8 mouse cellular contexts compared by ENCODE assay signal in the genomic region with DNA sequence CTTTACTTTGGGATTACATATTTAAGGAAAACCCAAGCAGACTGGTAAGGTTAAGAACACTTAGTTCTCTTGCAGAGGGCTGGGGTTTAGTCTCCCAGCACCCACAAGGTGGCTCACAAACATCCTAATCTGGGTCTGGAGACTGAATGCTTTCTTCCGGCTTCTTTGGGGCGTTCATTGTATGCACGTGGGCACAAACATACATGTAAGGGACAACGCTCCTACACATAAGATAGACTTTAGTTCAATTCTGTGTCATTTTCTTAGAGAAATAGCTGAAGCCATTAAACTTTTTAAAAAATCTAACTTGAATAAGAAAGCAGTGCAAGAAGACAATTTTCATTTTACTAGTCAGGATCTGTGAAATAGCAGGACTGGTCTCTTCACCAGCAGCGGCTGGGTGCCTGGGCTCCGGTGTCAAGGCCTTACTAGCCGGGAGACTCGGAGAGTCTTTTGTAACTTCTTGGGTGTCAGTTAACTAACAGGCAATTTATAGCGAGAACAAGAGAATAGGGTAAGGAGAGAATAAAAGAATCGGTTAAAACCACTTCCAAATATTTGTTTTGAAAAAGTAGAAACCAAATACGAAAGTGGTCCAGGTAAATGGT. TPM values are rescaled to one million over a fixed set of nuclear protein-coding genes. Genes with fewer than 3 reads are reported as not detected.
DNase-seq lines count a peak whose midpoint lies in the region; ATAC-seq lines count a peak whose summit lies in the region.

No protein-coding gene starts in this region.

- H3K27me3 ChIP-seq in hindbrain, embryonic 15.5 days: no peaks in the 10 kb centered on the region

- peak; percentile 79 for DNase-seq in 3T3-L1 (ENCODE audit: low read depth, low spot score)
- peak; percentile 88 for DNase-seq in 416B (ENCODE audit: low read depth)
- DNase-seq in c-Kit-positive CD71-positive TER-119-positive erythroid progenitor cells, embryonic 14.5 days (ENCODE audit: low spot score): peak; percentile 66
- DNase-seq in thymus, postnatal 25 days: peak; percentile 51
- DNase-seq in cerebellum, postnatal 36 days: no peak
- no peak for DNase-seq in adrenal gland, postnatal 25 days

- peak overlapping the region; percentile 98 for H3K27ac ChIP-seq in hindbrain, embryonic 15.5 days (replicated peaks)

- H3K4me1 ChIP-seq in hindbrain, embryonic 15.5 days (replicated peaks): peaks cover 25% of the 10 kb centered on the region

- peak overlapping the region; percentile 79 for H3K4me2 ChIP-seq in hindbrain, embryonic 15.5 days

- WGBS in hindbrain, embryonic 15.5 days: under 1% methylated on average over 11 of the region's 11 CpGs

- H3K36me3 ChIP-seq in hindbrain, embryonic 15.5 days: peaks cover 15% of the 10 kb centered on the region

- H3K9ac ChIP-seq in hindbrain, embryonic 15.5 days: peak overlapping the region; percentile 77

- ATAC-seq in hindbrain, embryonic 15.5 days (ENCODE audit: low FRiP score, low read depth): no peak
- peak; percentile 29 for ATAC-seq in megakaryocyte progenitor cell, adult 5-6 weeks (replicated peaks; ENCODE audit: poor library complexity)

- peak overlapping the region; percentile 93 for H3K4me3 ChIP-seq in hindbrain, embryonic 15.5 days

- H3K9me3 ChIP-seq in hindbrain, embryonic 15.5 days: no peaks in the 10 kb centered on the region

RNA-seq across cellular contexts. Expression of a gene that starts 0.7 kb away (rescaled TPM):
- polyA plus RNA-seq in hindbrain, embryonic 15.5 days (2015; fragmentation: Nextera tagmentation; extraction: Ambion mirVana): 56.7 and 59.1 TPM in 2 replicates
- total RNA-seq in megakaryocyte progenitor cell, adult 5-6 weeks (2015): 148 and 162 TPM in 2 replicates
- 438 and 506 TPM in 2 replicates for total RNA-seq in megakaryocyte progenitor cell, adult 5-6 weeks (2017)
- 90.8 and 124 TPM in 2 replicates for total RNA-seq in adrenal gland, postnatal 25 days (2021)

RNA-seq across cellular contexts. Expression of a gene that starts 1.2 kb away (rescaled TPM):
- polyA plus RNA-seq in hindbrain, embryonic 15.5 days (2015; fragmentation: Nextera tagmentation; extraction: Ambion mirVana): 110 and 114 TPM in 2 replicates
- 332 and 375 TPM in 2 replicates for total RNA-seq in megakaryocyte progenitor cell, adult 5-6 weeks (2015)
- total RNA-seq in megakaryocyte progenitor cell, adult 5-6 weeks (2017): 178 and 233 TPM in 2 replicates
- total RNA-seq in adrenal gland, postnatal 25 days (2021): 297 and 334 TPM in 2 replicates

RNA-seq across cellular contexts. Expression of a gene that starts 27.3 kb away (rescaled TPM):
- 5.6 and 5.8 TPM in 2 replicates for polyA plus RNA-seq in hindbrain, embryonic 15.5 days (2015; fragmentation: Nextera tagmentation; extraction: Ambion mirVana)
- total RNA-seq in megakaryocyte progenitor cell, adult 5-6 weeks (2015): 2.3 and 3.9 TPM in 2 replicates
- total RNA-seq in megakaryocyte progenitor cell, adult 5-6 weeks (2017): 4.1 and 5.7 TPM in 2 replicates
- 14.5 and 17.1 TPM in 2 replicates for total RNA-seq in adrenal gland, postnatal 25 days (2021)

RNA-seq across cellular contexts. Expression of a gene that starts 42.5 kb away (rescaled TPM):
- 19.7 and 21.1 TPM in 2 replicates for polyA plus RNA-seq in hindbrain, embryonic 15.5 days (2015; fragmentation: Nextera tagmentation; extraction: Ambion mirVana)
- total RNA-seq in megakaryocyte progenitor cell, adult 5-6 weeks (2015): 16.4 and 17.0 TPM in 2 replicates
- total RNA-seq in megakaryocyte progenitor cell, adult 5-6 weeks (2017): 20.4 and 33.7 TPM in 2 replicates
- total RNA-seq in adrenal gland, postnatal 25 days (2021): 8.7 and 16.7 TPM in 2 replicates

RNA-seq across cellular contexts. Expression of a gene that starts 48.5 kb away (rescaled TPM):
- 99.3 and 105 TPM in 2 replicates for polyA plus RNA-seq in hindbrain, embryonic 15.5 days (2015; fragmentation: Nextera tagmentation; extraction: Ambion mirVana)
- 51.9 and 59.3 TPM in 2 replicates for total RNA-seq in megakaryocyte progenitor cell, adult 5-6 weeks (2015)
- total RNA-seq in megakaryocyte progenitor cell, adult 5-6 weeks (2017): 42.9 and 44.3 TPM in 2 replicates
- 57.9 and 58.3 TPM in 2 replicates for total RNA-seq in adrenal gland, postnatal 25 days (2021)

Comparison
In these comparisons a context has a peak if more than half of its experiments do, and no peak if none do; other contexts are left out.
1. DNase-seq: peak in 3T3-L1 (single experiment), 416B (single experiment), c-Kit-positive CD71-positive TER-119-positive erythroid progenitor cells, embryonic 14.5 days (single experiment) and thymus, postnatal 25 days (single experiment); none in cerebellum, postnatal 36 days (0 of 2) and adrenal gland, postnatal 25 days (single experiment).